ENCODE assay signal across 8 mouse cellular contexts in genomic region chr7:120677001-120677643, GRCm38 (mm10). TPM values are rescaled to one million over a fixed set of nuclear protein-coding genes. Genes with fewer than 3 reads are reported as not detected.
A peak's percentile ranks its signal among the peaks of the same experiment; 100 is the strongest.
DNase-seq lines count a peak whose midpoint lies in the region; ATAC-seq and TF ChIP-seq lines count a peak whose summit lies in the region.

TSS of gene Mosmo (plus strand) at chr7:120677618.

- no peak for TF ChIP-seq EP300 in heart, adult 2 months (IDR thresholded peaks at IDR 0.05; ENCODE audit: insufficient read depth, low read depth, low read length)

- peak within 1 kb of the TSS; percentile 55 for H3K27ac ChIP-seq in embryonic facial prominence, embryonic 13.5 days
- H3K27ac ChIP-seq in heart, adult 2 months = peak within 1 kb of the TSS; percentile 85
- H3K27ac ChIP-seq in kidney, adult 2 months (ENCODE audit: insufficient read depth, low read depth, low read length) = peak within 1 kb of the TSS; percentile 40
- peak within 1 kb of the TSS; percentile 28; the same call in 1 of the 2 replicates for H3K27ac ChIP-seq in limb, embryonic 13.5 days
- peak within 1 kb of the TSS; percentile 90 for H3K27ac ChIP-seq in midbrain, embryonic 15.5 days

- H3K36me3 ChIP-seq in embryonic facial prominence, embryonic 13.5 days = no peaks in the 10 kb centered on the region
- 0 out of 2 replicates have a peak, but pooled peaks cover 6% of the 10 kb centered on the region for H3K36me3 ChIP-seq in heart, adult 2 months (ENCODE audit: control insufficient read depth, insufficient read depth, low read length)
- H3K36me3 ChIP-seq in kidney, adult 2 months (ENCODE audit: control insufficient read depth, insufficient read depth, low read length) = no peaks in the 10 kb centered on the region
- no peaks in the 10 kb centered on the region for H3K36me3 ChIP-seq in limb, embryonic 13.5 days
- no peaks in the 10 kb centered on the region for H3K36me3 ChIP-seq in midbrain, embryonic 15.5 days (replicated peaks)

- peak; percentile 39; the same call in 1 of the 2 replicates for TF ChIP-seq POLR2A in heart, adult 2 months (IDR thresholded peaks at IDR 0.05; ENCODE audit: insufficient read depth, low read depth, low read length)
- no peak for TF ChIP-seq POLR2A in kidney, adult 2 months (IDR thresholded peaks at IDR 0.05; ENCODE audit: low read depth, low read length)

- H3K27me3 ChIP-seq in embryonic facial prominence, embryonic 13.5 days = no peaks in the 10 kb centered on the region
- no peaks in the 10 kb centered on the region for H3K27me3 ChIP-seq in heart, adult 2 months (ENCODE audit: control insufficient read depth, insufficient read depth, low read length)
- H3K27me3 ChIP-seq in kidney, adult 2 months (replicated peaks; ENCODE audit: control insufficient read depth, insufficient read depth, low read length) = no peaks in the 10 kb centered on the region
- H3K27me3 ChIP-seq in limb, embryonic 13.5 days = no peaks in the 10 kb centered on the region
- no peaks in the 10 kb centered on the region for H3K27me3 ChIP-seq in midbrain, embryonic 15.5 days (replicated peaks)

- peak within 1 kb of the TSS; percentile 89 for H3K4me3 ChIP-seq in embryonic facial prominence, embryonic 13.5 days
- peak within 1 kb of the TSS; percentile 75 for H3K4me3 ChIP-seq in heart, adult 2 months
- H3K4me3 ChIP-seq in kidney, adult 2 months (ENCODE audit: insufficient read depth, low read depth, low read length) = peak within 1 kb of the TSS; percentile 74
- peak within 1 kb of the TSS; percentile 94 for H3K4me3 ChIP-seq in limb, embryonic 13.5 days
- peak within 1 kb of the TSS; percentile 95 for H3K4me3 ChIP-seq in midbrain, embryonic 15.5 days

- under 1% methylated on average over 39 of the region's 44 CpGs for WGBS in embryonic facial prominence, embryonic 13.5 days
- WGBS in heart, adult 2 months = under 1% methylated on average over 44 of the region's 44 CpGs
- under 1% methylated on average over 42 of the region's 44 CpGs for WGBS in kidney, adult 2 months
- under 1% methylated on average over 43 of the region's 44 CpGs for WGBS in limb, embryonic 13.5 days
- WGBS in midbrain, embryonic 15.5 days = 1% methylated on average over 38 of the region's 44 CpGs

- peaks cover 3% of the 10 kb centered on the region for H3K79me2 ChIP-seq in heart, adult 2 months (replicated peaks; ENCODE audit: control insufficient read depth, insufficient read depth, low read length)

- H3K9ac ChIP-seq in embryonic facial prominence, embryonic 13.5 days = peak within 1 kb of the TSS; percentile 93
- H3K9ac ChIP-seq in heart, adult 2 months (ENCODE audit: low read depth, low read length) = peak within 1 kb of the TSS; percentile 98
- H3K9ac ChIP-seq in limb, embryonic 13.5 days = peak within 1 kb of the TSS; percentile 91
- peak within 1 kb of the TSS; percentile 96 for H3K9ac ChIP-seq in midbrain, embryonic 15.5 days

- H3K9me3 ChIP-seq in embryonic facial prominence, embryonic 13.5 days = no peaks in the 10 kb centered on the region
- no peaks in the 10 kb centered on the region for H3K9me3 ChIP-seq in limb, embryonic 13.5 days
- H3K9me3 ChIP-seq in midbrain, embryonic 15.5 days = no peaks in the 10 kb centered on the region

- peak; percentile 85 for ATAC-seq in embryonic facial prominence, embryonic 13.5 days (ENCODE audit: insufficient number of reproducible peaks, insufficient read depth, low FRiP score, low TSS enrichment, low read depth)
- ATAC-seq in limb, embryonic 13.5 days (ENCODE audit: low FRiP score, low read depth) = peak; percentile 94
- peak; percentile 97 for ATAC-seq in midbrain, embryonic 15.5 days (replicated peaks)

- H3K4me2 ChIP-seq in embryonic facial prominence, embryonic 13.5 days = peak within 1 kb of the TSS; percentile 79
- peak within 1 kb of the TSS; percentile 82 for H3K4me2 ChIP-seq in limb, embryonic 13.5 days (replicated peaks)
- peak within 1 kb of the TSS; percentile 85 for H3K4me2 ChIP-seq in midbrain, embryonic 15.5 days

- DNase-seq in 3T3-L1 (ENCODE audit: low read depth, low spot score) = peak; percentile 46
- DNase-seq in adrenal gland, postnatal 25 days = peak; percentile 86
- DNase-seq in heart, adult 2 months = peak; percentile 82 to 85
- DNase-seq in kidney, adult 2 months = peak; percentile 73
- DNase-seq in spleen, postnatal 10 days (ENCODE audit: low spot score in 2 of 2) = peak; percentile 68 to 82

- peaks cover 27% of the 10 kb centered on the region for H3K4me1 ChIP-seq in embryonic facial prominence, embryonic 13.5 days
- H3K4me1 ChIP-seq in heart, adult 2 months (ENCODE audit: control insufficient read depth, insufficient read depth, low read length) = peaks cover 10% of the 10 kb centered on the region
- no peaks in the 10 kb centered on the region; the same call in none of the 2 replicates for H3K4me1 ChIP-seq in kidney, adult 2 months (ENCODE audit: control insufficient read depth, insufficient read depth, low read length)
- H3K4me1 ChIP-seq in limb, embryonic 13.5 days = peaks cover 28% of the 10 kb centered on the region
- H3K4me1 ChIP-seq in midbrain, embryonic 15.5 days = peaks cover 38% of the 10 kb centered on the region

- 0 out of 2 replicates have a peak, but pooled peaks have one; percentile 1 for TF ChIP-seq CTCF in heart, adult 2 months (IDR thresholded peaks at IDR 0.05)
- TF ChIP-seq CTCF in kidney, adult 2 months (conservative IDR thresholded peaks at IDR 0.05; ENCODE audit: insufficient read depth, insufficient read length, low read depth, low read length) = no peak

- intact Hi-C loops in heart, adult 2 months (cut with DNase I) = loop anchor here (10.0 kb wide), 1 partner anchor 238 kb away; the partner anchor contains the start of gene Polr3e

RNA-seq across cellular contexts. Expression of gene Mosmo, which starts in this region (rescaled TPM):
- 40.1 and 40.4 TPM in 2 replicates for total RNA-seq in adrenal gland, postnatal 25 days (2021)
- polyA plus RNA-seq in embryonic facial prominence, embryonic 13.5 days (2015; fragmentation: Nextera tagmentation; extraction: Ambion mirVana) = 14.5 and 15.4 TPM in 2 replicates
- total RNA-seq in heart, adult 2 months (2021) = 10 to 100 TPM; 27.8 to 29.6 TPM
- polyA plus RNA-seq in heart, adult 2 months (2012; rRNA removed) = 27.5 and 32.0 TPM in 2 replicates
- polyA plus RNA-seq in kidney, adult 2 months (2012; rRNA removed) = 19.4 and 20.6 TPM in 2 replicates
- 16.1 and 16.4 TPM in 2 replicates for polyA plus RNA-seq in limb, embryonic 13.5 days (2015; fragmentation: Nextera tagmentation; extraction: Ambion mirVana)
- 12.3 and 14.9 TPM in 2 replicates for polyA plus RNA-seq in midbrain, embryonic 15.5 days (2015; fragmentation: Nextera tagmentation; extraction: Ambion mirVana)

Comparison
In these comparisons a context has a peak if more than half of its experiments do, and no peak if none do; other contexts are left out.
1. Peak in every context shown above with its lines: DNase-seq, ATAC-seq, H3K4me3 ChIP-seq and H3K27ac ChIP-seq.
2. H3K27ac ChIP-seq: peak in every context shown above with its lines; median percentile 90 in midbrain, embryonic 15.5 days; 85 in heart, adult 2 months; 55 in embryonic facial prominence, embryonic 13.5 days; 40 in kidney, adult 2 months; 28 in limb, embryonic 13.5 days.